Mouse (Mus musculus) liver, embryonic 15.5 days (tissue): ENCODE data around the gene Mtr. TPM values are rescaled to one million over a fixed set of nuclear protein-coding genes. Genes with fewer than 3 reads are reported as not detected.

Experiments
- ATAC-seq: fragments of 200-750 bp; cut with Nextera tagmentation; 2 replicates; pipeline ENCODE4 v1.8.0; 2017; ENCODE audit warnings: moderate number of reproducible peaks, mild to moderate bottlenecking, moderate library complexity; ENCODE audit not compliant: insufficient read depth
- H3K27ac ChIP-seq: fragments of 300-500 bp; sonication (generic); replicated peaks from 2 replicates; pipeline ENCODE4 v1.5.1; 2015; ENCODE audit warnings: mild to moderate bottlenecking, inconsistent platforms
- H3K27me3 ChIP-seq: fragments of 300-500 bp; sonication (generic); 2 replicates; pipeline ENCODE4 v1.6.1; 2015; ENCODE audit warnings: mild to moderate bottlenecking, inconsistent platforms
- H3K36me3 ChIP-seq: fragments of 300-500 bp; sonication (generic); replicated peaks from 2 replicates; pipeline ENCODE4 v1.6.1; 2015; ENCODE audit warnings: moderate library complexity, mild to moderate bottlenecking, inconsistent platforms
- H3K4me1 ChIP-seq: fragments of 300-500 bp; sonication (generic); replicated peaks from 2 replicates; pipeline ENCODE4 v1.6.1; 2015; ENCODE audit warnings: inconsistent platforms
- H3K4me2 ChIP-seq: fragments of 300-500 bp; sonication (generic); 2 replicates; pipeline ENCODE4 v1.6.1; 2015; ENCODE audit warnings: moderate library complexity, mild to moderate bottlenecking, inconsistent platforms
- H3K4me3 ChIP-seq: fragments of 300-500 bp; sonication (generic); replicated peaks from 2 replicates; pipeline ENCODE4 v1.5.1; 2015; ENCODE audit warnings: mild to moderate bottlenecking, inconsistent platforms
- H3K9ac ChIP-seq: fragments of 300-500 bp; sonication (generic); 2 replicates; pipeline ENCODE4 v1.6.1; 2015; ENCODE audit warnings: moderate library complexity, mild to moderate bottlenecking, inconsistent platforms
- H3K9me3 ChIP-seq: fragments of 300-500 bp; sonication (generic); replicated peaks from 2 replicates; pipeline ENCODE4 v1.6.1; 2016; ENCODE audit warnings: inconsistent platforms
- WGBS: fragments of 180-500 bp; shearing (Covaris S2); methylation state at CpG from one replicate; pipeline ENCODE4 v1.1.7; 2015; ENCODE audit warnings: mixed read lengths; ENCODE audit not compliant: insufficient replicate concordance; 5-methylcytosine and 5-hydroxymethylcytosine counted together
- polyA plus RNA-seq: library from polyadenylated mRNA; unstranded; fragments of >200 nt; fragmentation: Nextera tagmentation; extraction: Ambion mirVana; gene quantifications from 2 replicates; pipeline ENCODE4 v1.2.1, GENCODE M21; 2015

The Mtr gene
- polyA plus RNA-seq, 1 experiment from 2014 or later = 8.0 TPM

GRCm38 (mm10) chr13:12194942-12195662, 62.8 kb downstream of the Mtr start:
- Histone ChIP-seq H3K4me3 (no peak overlapping the region), H3K36me3 (peaks cover 74% of the 10 kb centered on the region), H3K4me2 (no peak overlapping the region), H3K27ac (no peak overlapping the region), H3K9me3 (no peaks in the 10 kb centered on the region), H3K9ac (no peak overlapping the region), H3K27me3 (no peaks in the 10 kb centered on the region), H3K4me1 (no peaks in the 10 kb centered on the region)
- 74% methylated on average over 12 of the region's 12 CpGs for WGBS
- ATAC-seq = no peak

- no peak for ATAC-seq
Measured at GRCm38 (mm10) chr13:12189219-12189618, 68.7 kb downstream of the Mtr start.

DNA sequence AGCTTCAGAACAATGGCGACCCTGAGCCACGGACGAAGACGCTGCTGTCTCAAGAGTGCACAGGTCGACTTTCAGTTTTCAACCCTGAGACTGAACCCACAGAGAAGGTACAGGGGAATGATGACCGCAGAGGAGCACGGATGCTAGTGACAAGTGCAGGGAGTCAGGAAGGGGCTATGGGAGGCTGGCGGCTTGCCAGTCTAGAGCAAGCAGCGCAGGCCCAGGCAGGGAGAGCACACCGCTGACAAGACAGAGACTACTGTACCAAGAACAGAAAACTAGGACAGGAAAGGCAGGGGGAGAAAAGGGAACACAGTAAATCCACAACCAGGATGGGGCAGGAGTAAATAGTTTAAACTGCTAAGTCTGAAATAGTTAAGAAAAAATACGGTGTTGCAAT, 69.1 kb downstream of the Mtr start:
- H3K27me3 ChIP-seq = no peaks in the 10 kb centered on the region
- no peak for ATAC-seq
- H3K4me3 ChIP-seq = no peak overlapping the region
- peaks cover 59% of the 10 kb centered on the region for H3K36me3 ChIP-seq
- no peaks in the 10 kb centered on the region for H3K9me3 ChIP-seq
- H3K27ac ChIP-seq = no peak overlapping the region
- no peaks in the 10 kb centered on the region for H3K4me1 ChIP-seq
- no peak overlapping the region for H3K9ac ChIP-seq
- 82% methylated on average over 11 of the region's 11 CpGs for WGBS
- no peak overlapping the region for H3K4me2 ChIP-seq

More at GRCm38 (mm10) chr13:12189219-12189618, 68.7 kb downstream of the Mtr start:
- no peaks in the 10 kb centered on the region for H3K9me3 ChIP-seq
- no peak overlapping the region for H3K27ac ChIP-seq
- H3K4me2 ChIP-seq = no peak overlapping the region
- peaks cover 63% of the 10 kb centered on the region for H3K36me3 ChIP-seq
- H3K4me1 ChIP-seq = no peaks in the 10 kb centered on the region
- no peak overlapping the region for H3K9ac ChIP-seq
- H3K4me3 ChIP-seq = no peak overlapping the region
- WGBS = 86% methylated on average over 11 of the region's 11 CpGs
- no peaks in the 10 kb centered on the region for H3K27me3 ChIP-seq

DNA sequence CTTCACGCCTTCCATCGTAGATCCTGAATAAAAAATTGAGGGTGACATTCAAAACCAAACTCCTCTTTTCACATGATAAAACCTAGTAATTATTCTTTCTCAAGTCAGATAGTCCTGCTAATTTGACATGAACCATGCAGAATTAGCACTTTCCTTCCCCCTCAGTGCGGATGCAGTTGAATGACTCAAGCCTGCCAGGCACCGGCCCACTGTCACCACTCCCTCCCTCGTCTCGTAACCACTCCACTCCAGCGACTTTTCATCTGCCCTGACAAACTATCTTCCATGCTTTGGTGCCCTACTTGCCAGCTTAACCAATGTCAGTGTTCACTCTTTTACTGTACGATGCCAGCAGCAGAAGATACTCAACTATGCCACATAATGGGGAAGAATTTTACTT, 78.4 kb downstream of the Mtr start:
- Histone ChIP-seq H3K27me3 (no peaks in the 10 kb centered on the region), H3K4me1 (no peaks in the 10 kb centered on the region), H3K27ac (no peak overlapping the region), H3K36me3 (no peaks in the 10 kb centered on the region), H3K4me3 (no peak overlapping the region), H3K9ac (no peak overlapping the region), H3K4me2 (no peak overlapping the region), H3K9me3 (no peaks in the 10 kb centered on the region)
- ATAC-seq = no peak
- WGBS = 68% methylated on average over 8 of the region's 8 CpGs

- no peak overlapping the region for H3K9ac ChIP-seq
- WGBS = 31% methylated on average over 3 of the region's 3 CpGs
- H3K4me3 ChIP-seq = no peak overlapping the region
- no peaks in the 10 kb centered on the region for H3K4me1 ChIP-seq
- no peak for ATAC-seq
- no peaks in the 10 kb centered on the region for H3K9me3 ChIP-seq
- no peaks in the 10 kb centered on the region for H3K27me3 ChIP-seq
- H3K36me3 ChIP-seq = no peaks in the 10 kb centered on the region
- H3K27ac ChIP-seq = no peak overlapping the region
- no peak overlapping the region for H3K4me2 ChIP-seq
Measured at GRCm38 (mm10) chr13:12176761-12177160, 81.2 kb downstream of the Mtr start.

DNA sequence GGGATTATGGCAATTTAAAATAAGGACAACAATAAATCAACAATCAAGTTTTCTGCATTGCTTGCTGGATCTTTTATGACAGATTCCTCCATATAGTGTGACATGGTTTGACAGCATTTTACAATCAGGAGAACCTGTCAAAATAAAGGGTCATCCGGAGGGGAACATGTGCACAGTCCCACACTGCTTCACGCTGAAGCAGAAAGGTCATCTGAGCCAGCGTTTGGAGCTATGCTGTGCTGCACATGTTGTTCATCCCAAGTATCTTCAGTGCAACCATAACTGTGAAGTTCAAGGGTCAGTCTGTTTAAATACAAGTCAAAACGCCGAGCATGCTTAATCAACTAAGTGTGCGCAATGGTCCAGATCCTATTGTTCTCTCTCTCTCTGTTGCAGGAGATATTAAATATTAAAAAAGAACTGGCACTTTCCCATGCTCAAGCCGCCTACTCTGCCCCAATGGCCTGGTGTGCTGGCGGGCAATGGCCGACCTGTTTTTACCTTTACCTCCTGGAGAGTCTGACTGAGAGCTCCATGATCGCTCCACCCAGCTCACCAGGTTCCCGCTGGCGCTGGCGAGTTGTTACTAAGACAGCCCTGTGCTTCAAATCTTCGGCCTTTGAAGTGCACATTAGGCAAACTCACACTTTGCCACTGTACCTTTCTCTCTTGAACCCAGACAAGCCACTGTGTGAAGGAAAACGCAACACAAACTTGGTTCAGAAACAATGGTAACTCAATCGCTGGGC, 81.8 kb downstream of the Mtr start:
- Histone ChIP-seq H3K4me2 (no peak overlapping the region; the same call in 1 of the 2 replicates), H3K4me1 (no peaks in the 10 kb centered on the region), H3K4me3 (no peak overlapping the region), H3K27me3 (no peaks in the 10 kb centered on the region), H3K9me3 (no peaks in the 10 kb centered on the region), H3K9ac (no peak overlapping the region), H3K27ac (no peak overlapping the region), H3K36me3 (no peaks in the 10 kb centered on the region)
- 39% methylated on average over 16 of the region's 16 CpGs for WGBS
- no peak for ATAC-seq

GRCm38 (mm10) chr13:12167276-12167675, 90.6 kb downstream of the Mtr start:
- H3K9me3 ChIP-seq = no peaks in the 10 kb centered on the region
- H3K4me3 ChIP-seq = no peak overlapping the region
- H3K9ac ChIP-seq = no peak overlapping the region
- no peaks in the 10 kb centered on the region for H3K27me3 ChIP-seq
- H3K36me3 ChIP-seq = no peaks in the 10 kb centered on the region
- no peak for ATAC-seq
- no peaks in the 10 kb centered on the region for H3K4me1 ChIP-seq
- H3K27ac ChIP-seq = no peak overlapping the region
- WGBS = 58% methylated on average over 9 of the region's 9 CpGs
- no peak overlapping the region for H3K4me2 ChIP-seq

DNA sequence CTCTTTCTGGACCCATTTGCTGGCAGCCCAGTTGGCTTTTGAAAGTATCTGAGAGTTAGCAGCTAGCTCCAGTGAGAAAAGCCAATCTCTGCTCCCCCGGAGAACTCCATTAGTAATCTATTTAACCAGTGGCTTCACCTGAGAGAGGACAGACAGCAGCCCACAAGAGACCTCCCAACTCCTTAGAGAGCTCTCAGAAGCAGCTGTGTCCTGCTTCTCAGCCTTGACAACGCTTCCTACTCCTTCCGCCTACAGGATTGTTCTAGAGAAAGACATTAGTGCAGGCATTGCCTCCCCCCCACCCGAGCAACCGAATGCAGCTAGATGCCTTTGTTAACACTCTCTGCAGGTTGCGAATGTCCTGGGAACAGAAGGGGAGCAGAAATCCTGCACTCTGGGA, 91.5 kb downstream of the Mtr start:
- 35% methylated on average over 6 of the region's 6 CpGs for WGBS
- no peak for ATAC-seq

DNA sequence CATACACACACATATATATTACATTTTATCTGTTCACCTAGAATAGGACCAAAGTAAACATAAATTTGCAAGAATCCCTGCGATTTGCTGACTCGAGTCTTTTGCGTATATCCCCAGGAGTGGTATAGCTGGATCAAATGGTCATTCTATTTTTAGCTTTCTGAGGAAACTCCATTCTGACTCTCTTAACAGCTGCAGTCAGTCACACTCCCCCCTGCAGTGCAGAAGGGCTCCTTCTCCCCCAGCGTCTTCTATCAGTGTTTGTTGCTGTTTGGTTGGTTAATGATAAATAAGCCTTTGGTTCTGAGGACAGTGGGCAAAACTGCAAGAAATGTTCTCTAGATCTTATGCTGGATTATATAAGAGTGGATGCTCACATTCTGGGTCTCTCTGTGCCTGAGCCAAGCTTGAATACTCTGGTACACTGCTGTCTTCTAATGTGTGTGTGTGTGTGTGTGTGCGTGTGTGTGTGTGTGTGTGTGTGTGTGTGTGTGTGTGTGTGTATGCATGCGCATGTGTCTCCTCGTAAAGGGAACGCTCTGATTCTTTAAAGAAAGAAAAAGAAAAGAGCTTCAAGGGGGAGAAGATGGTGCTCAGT, 92.4 kb downstream of the Mtr start:
- 37% methylated on average over 8 of the region's 8 CpGs for WGBS
- no peaks in the 10 kb centered on the region for H3K9me3 ChIP-seq
- H3K9ac ChIP-seq = no peak overlapping the region
- no peak overlapping the region for H3K4me3 ChIP-seq
- no peaks in the 10 kb centered on the region for H3K27me3 ChIP-seq
- H3K36me3 ChIP-seq = no peaks in the 10 kb centered on the region
- no peak overlapping the region for H3K4me2 ChIP-seq
- no peak for ATAC-seq
- H3K27ac ChIP-seq = no peak overlapping the region
- no peaks in the 10 kb centered on the region for H3K4me1 ChIP-seq

More for the DNA sequence above, 91.5 kb downstream of the Mtr start:
- Histone ChIP-seq H3K27me3 (no peaks in the 10 kb centered on the region), H3K9ac (no peak overlapping the region), H3K9me3 (no peaks in the 10 kb centered on the region), H3K4me3 (no peak overlapping the region), H3K4me2 (no peak overlapping the region), H3K36me3 (no peaks in the 10 kb centered on the region), H3K27ac (no peak overlapping the region), H3K4me1 (no peaks in the 10 kb centered on the region)

GRCm38 (mm10) chr13:12162457-12162856, 95.5 kb downstream of the Mtr start:
- 62% methylated on average over 4 of the region's 4 CpGs for WGBS
- no peak overlapping the region for H3K4me3 ChIP-seq
- no peak overlapping the region for H3K9ac ChIP-seq
- H3K36me3 ChIP-seq = no peaks in the 10 kb centered on the region
- ATAC-seq = no peak
- no peaks in the 10 kb centered on the region for H3K9me3 ChIP-seq
- H3K4me1 ChIP-seq = no peaks in the 10 kb centered on the region
- H3K27me3 ChIP-seq = no peaks in the 10 kb centered on the region
- H3K27ac ChIP-seq = no peak overlapping the region
- H3K4me2 ChIP-seq = no peak overlapping the region

GRCm38 (mm10) chr13:12160121-12160475, 97.8 kb downstream of the Mtr start:
- Histone ChIP-seq H3K36me3 (no peaks in the 10 kb centered on the region), H3K27ac (no peak overlapping the region), H3K4me3 (no peak overlapping the region), H3K4me2 (no peak overlapping the region), H3K27me3 (no peaks in the 10 kb centered on the region), H3K4me1 (no peaks in the 10 kb centered on the region), H3K9ac (no peak overlapping the region), H3K9me3 (no peaks in the 10 kb centered on the region)
- WGBS = 70% methylated on average over 3 of the region's 3 CpGs
- no peak for ATAC-seq
